Mouse (Mus musculus): ENCODE measurements around the gene Olfr1447.

The Olfr1447 gene

GRCm38 (mm10) chr19:12903643-12904042, at the start of gene Olfr1447:
Gene Olfr1447, minus strand, starts transcription at chr19:12903743.
- DNase-seq (ENCODE audit: low spot score): no peak

DNA sequence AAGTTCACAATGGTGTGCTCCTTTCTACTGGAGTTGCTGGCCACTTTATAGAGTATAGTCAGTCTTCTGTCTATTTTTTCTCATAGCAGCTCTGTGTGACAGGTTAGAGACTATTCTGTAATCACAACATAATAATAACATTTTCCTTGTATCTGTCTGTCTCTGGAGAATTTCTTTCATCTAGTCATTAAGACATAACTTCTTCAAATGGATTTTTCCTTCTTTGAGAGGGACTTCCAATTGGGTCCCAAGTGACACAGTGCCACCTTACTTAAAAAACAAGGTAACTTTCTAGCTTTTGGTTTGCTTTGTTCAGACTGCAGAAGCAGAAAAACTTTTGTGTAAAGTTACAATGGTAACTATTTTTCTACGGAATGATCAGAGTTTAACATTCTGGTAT, 46.4 kb upstream of the Olfr1447 start, which contains the start of gene Olfr1450:
Olfr1450 (plus strand) TSS at position 301 of the 400 bp plus-strand sequence.
- no peak for DNase-seq (ENCODE audit: low spot score)

DNA sequence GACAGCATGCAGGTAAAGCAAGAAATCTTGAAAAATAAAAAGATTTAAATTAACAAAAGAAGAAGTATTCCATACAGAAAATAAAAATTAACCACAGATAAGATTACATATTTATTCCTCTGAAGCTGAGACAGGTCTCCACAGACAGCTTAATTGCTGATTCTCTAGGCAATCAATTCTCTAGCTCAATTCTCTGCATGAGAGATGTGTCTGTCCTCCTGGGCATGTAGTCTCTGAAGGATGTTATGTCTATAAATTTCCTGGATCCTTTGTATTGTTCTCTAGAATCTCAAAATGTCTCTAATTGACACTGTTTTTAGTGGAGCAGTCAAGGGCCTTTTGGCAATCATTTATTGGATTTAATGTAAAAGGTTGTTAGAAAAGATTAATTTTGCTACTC, 27.0 kb upstream of the Olfr1447 start, which contains the start of gene Olfr1449:
Olfr1449 (plus strand) TSS at position 301 of the 400 bp plus-strand sequence.
- no peak for DNase-seq (ENCODE audit: low spot score)

DNA sequence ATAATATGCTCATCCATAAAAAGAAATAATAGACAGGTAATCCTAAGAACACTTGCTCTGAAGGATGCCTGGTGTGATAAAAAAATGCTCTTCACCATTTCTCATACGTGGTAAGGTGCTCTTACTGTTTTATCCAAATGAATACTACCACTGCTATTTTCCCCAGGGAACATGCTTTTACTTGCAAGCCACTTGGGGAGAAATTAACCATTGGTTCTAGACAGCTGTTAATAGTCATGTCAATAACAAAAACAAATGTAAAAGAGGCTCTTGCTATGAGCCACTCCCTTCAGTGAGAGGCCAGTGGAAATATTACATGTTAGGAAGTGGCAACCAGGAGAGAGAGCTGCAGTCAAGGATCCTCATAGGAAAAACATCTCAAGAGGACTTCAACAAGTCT, 20.8 kb upstream of the Olfr1447 start, which contains the start of gene Olfr1448:
Olfr1448 (minus strand) TSS at position 101 of the 400 bp plus-strand sequence.
- no peak for DNase-seq (ENCODE audit: low spot score)

DNA sequence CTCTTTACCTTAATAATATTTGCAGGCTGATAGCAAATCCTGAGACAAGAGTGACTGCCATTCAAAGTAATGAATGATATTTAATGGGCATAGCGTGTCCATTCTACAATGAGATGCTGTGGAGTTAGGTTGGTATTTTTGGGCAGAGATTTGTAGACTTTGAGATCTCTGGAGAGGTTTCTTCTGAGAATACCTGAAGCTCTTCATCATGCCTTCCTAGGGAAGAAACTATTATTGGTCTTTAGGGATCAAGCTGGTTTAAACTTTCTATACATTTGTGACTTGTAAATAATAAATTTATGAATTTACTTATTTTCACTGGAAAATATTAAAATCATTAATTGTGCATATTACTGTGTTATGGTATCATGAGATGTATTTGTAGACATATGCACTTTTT, 10.1 kb downstream of the Olfr1447 start, which contains the start of gene Olfr1446:
Olfr1446 (minus strand) TSS at position 101 of the 400 bp plus-strand sequence.
- DNase-seq (ENCODE audit: low spot score): no peak

GRCm38 (mm10) chr19:12883555-12883954, 20.0 kb downstream of the Olfr1447 start, which contains the start of gene Olfr1445:
Gene Olfr1445, plus strand, starts transcription at chr19:12883855.
- no peak for DNase-seq (ENCODE audit: low spot score)

- no peak for DNase-seq (ENCODE audit: low spot score)
These were observed 46.6 kb downstream of the Olfr1447 start, which contains the start of gene Olfr1444 for GRCm38 (mm10) chr19:12856983-12857382. Gene Olfr1444, plus strand, starts transcription at chr19:12857283.

Data from lung, postnatal 25 days (tissue).